Mouse (Mus musculus) erythroid progenitor cell, adult 5-6 weeks (primary cell): Measurements from ENCODE around the gene Hnrnpul2. TPM values are rescaled to one million over a fixed set of nuclear protein-coding genes. Genes with fewer than 3 reads are reported as not detected.

Source experiments
- ATAC-seq: replicated peaks from 2 replicates; pipeline ENCODE4 v1.8.0; 2016; ENCODE audit warnings: moderate number of reproducible peaks, mild to moderate bottlenecking, moderate TSS enrichment, inconsistent platforms; ENCODE audit not compliant: poor library complexity, low FRiP score, severe bottlenecking
- total RNA-seq, 2 experiments: library from RNA; stranded (forward) in 1 of 2; stranded (reverse) in 1 of 2; fragments of 150-400 nt in 1 of 2; fragments of 186-747, 209-891 nt in 1 of 2; gene quantifications; 2 replicates each; pipeline versions ENCODE4 v1.2.3 to v1.2.4; 2015 to 2017; ENCODE audit warnings: low replicate concordance in 2 of 2

Gene Hnrnpul2
- total RNA-seq (2015; ENCODE audit: low replicate concordance) = 54.9 and 64.2 TPM in 2 replicates
- total RNA-seq (2017; ENCODE audit: low replicate concordance) = 154 and 160 TPM in 2 replicates

DNA sequence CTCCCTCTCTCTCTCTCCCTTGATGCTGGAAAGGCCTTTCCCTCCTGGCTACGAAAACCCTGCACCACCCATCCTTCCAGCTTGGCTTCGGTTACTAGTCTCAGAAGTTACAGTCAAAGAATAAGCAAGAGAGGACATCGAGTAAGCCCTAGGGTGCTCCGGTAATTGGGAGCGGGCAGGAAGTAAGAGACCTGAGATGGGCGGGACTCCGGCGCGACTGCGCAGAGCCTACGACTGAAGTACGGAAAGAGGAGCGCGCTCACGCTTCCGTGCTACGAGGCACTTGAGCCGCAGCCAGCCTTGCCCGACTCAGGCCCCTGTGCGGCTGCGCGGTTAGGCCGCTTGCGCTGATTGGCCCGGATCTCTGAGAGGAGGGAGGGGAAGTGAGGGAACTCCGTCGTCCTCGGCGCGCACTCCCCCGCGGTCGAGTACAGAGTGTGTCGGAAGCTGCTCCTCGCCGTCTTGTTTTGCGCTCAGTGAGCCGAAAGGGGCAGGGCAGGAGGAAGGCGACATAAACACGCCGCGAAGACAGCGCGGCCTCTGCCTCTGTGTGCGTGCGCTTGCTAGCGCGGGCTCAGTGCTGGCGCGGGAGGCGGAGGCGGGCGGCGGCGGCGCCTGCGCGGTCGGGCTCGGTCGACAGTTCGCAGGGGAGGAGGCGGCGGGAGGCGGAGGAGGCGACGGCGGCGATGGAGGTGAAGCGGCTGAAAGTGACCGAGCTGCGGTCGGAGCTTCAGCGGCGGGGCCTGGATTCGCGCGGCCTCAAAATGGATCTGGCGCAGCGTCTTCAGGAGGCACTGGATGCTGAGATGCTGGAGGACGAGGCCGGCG is at the start of gene Hnrnpul2:
Gene Hnrnpul2 (plus strand): TSS at position 415 of the 828 bp plus-strand sequence.
- ATAC-seq = peak; percentile 83

DNA sequence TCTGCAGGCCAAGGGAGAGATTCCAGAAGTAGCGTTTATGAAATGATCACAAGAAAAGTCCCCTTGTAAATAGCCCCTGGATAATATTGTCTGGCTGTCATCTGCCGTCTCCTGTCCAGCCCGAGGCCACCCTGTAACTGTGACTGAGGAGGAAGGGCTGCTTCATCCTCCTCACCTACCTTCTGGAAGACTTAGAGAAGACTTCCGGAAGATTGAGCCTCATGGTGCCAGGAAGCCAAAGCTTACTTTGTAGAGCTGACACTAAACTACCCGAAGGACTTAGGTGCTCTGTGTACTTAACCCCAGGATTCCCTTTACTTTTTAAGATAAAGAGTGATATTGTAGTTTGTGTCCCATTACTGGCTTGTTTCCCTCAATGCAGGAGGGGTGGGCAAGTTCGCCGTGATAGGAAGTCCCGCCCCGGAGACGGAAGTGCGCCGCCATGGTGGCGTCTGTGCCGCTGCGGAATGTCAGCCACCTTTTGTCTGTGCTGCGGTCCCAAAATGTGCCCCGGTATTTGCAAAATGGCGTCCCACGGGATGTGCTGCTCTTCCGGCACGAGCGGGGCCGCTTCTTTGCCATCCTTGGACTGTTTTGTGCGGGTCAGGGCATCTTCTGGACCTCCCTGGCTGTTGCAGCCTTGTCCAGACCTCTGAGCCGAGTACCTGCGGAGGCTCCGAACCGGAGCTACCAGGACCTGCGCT is 49.1 kb upstream of the Hnrnpul2 start, which contains the start of gene Tmem223:
Gene Tmem223 (plus strand): TSS at position 430 of the 704 bp plus-strand sequence.
- peak; percentile 66 for ATAC-seq

- ATAC-seq = peak; percentile 35
These were observed 46.8 kb upstream of the Hnrnpul2 start for GRCm38 (mm10) chr19:8772996-8773395.

- ATAC-seq = no peak
These were observed 46.4 kb upstream of the Hnrnpul2 start for GRCm38 (mm10) chr19:8773409-8773808.

GRCm38 (mm10) chr19:8774086-8774835 is 45.5 kb upstream of the Hnrnpul2 start, which contains the start of gene Tmem179b:
TSS of gene Tmem179b (minus strand) at chr19:8774467.
- peak; percentile 86 for ATAC-seq

- no peak for ATAC-seq
These were observed 44.8 kb upstream of the Hnrnpul2 start for GRCm38 (mm10) chr19:8774951-8775421.

DNA sequence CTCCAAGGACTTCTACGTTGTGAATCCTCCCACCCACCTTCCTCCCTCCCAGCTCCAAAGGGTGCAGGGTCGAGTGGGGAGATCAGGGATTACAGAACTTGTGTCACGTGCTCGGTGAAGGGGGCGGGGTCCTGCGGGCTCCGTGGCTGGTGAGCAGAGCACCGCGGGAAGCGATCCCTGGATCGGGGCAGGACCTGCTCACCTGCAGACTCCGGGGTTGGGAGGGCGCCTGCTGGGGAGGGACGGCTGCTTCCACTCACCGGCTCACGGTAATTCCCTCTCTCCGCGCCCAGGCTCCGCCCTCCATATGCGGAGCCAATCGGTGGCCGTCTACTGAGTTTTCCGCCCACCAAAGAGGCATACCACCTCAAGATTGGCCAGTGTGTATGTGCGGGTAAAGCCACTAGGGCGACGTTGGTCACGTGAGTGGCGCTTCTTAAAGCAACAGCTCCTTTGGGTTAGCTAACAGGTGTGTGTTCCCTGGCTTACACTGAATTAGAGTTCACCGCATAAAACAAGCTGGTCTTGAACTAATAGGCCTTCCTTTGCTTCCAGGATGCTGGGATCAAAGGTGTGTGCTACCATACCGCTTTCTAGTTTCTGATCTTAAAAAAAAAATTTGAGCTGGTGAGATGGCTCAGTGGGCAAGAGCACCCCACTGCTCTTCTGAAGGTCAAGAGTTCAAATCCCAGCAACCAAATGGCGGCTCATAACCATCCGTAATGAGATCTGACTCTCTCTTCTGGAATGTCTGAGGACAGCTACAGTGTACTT is 33.6 kb upstream of the Hnrnpul2 start, which contains the start of gene Taf6l:
Gene Taf6l (minus strand): TSS at position 410 of the 774 bp plus-strand sequence.
- ATAC-seq = peak; percentile 99

DNA sequence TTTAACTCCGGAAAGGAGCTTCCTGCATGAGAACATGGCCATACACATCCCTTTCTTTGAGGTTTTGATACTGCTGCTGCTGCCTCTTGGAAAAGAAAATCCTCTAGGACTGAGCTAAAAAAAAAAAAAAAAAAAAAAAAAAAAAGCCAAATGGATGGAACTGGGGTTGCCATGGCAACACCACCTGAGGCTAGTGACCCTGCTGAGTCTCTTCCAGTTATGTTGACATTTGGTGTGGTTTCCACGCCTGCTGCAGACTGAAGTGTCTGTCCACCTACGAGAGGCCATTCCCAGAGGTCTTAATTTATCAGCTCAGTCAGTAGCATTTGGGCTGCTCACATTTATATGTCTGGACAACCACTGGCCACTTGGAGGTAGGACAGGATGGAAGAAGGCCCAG is 31.3 kb upstream of the Hnrnpul2 start:
- ATAC-seq = no peak

DNA sequence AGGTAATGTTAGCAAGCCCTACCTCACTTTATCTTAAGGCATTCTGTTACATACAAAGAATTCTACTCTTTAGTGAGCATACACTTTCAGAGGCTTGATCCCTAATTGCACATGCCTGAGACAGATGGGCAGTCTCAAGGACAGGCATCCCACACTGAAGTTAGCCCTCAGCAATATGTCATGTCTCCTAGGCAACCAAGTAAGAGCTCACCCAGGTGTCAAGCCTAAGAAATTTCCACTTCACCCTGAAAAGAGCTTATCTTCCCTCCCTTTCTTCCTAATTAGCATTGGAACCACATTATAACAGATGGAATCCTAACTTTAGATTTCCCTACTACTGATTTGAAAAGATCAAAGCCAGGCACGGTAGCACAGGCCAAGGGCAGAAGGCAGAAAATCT is 30.6 kb upstream of the Hnrnpul2 start:
- ATAC-seq = no peak

- no peak for ATAC-seq
These were observed 29.6 kb upstream of the Hnrnpul2 start for GRCm38 (mm10) chr19:8790171-8790570.

- peak; percentile 70 for ATAC-seq
These were observed 21.4 kb upstream of the Hnrnpul2 start, which contains the start of gene Polr2g for GRCm38 (mm10) chr19:8798264-8798946. TSS of gene Polr2g (minus strand) at chr19:8798577.

- ATAC-seq = no peak
These were observed 20.9 kb upstream of the Hnrnpul2 start for GRCm38 (mm10) chr19:8798947-8799315.

GRCm38 (mm10) chr19:8802130-8802821 is 17.5 kb upstream of the Hnrnpul2 start, which contains the start of gene Zbtb3:
TSS of gene Zbtb3 (plus strand) at chr19:8802555.
- ATAC-seq = peak; percentile 94

- ATAC-seq = no peak
These were observed 16.5 kb upstream of the Hnrnpul2 start for GRCm38 (mm10) chr19:8803204-8803780.

DNA sequence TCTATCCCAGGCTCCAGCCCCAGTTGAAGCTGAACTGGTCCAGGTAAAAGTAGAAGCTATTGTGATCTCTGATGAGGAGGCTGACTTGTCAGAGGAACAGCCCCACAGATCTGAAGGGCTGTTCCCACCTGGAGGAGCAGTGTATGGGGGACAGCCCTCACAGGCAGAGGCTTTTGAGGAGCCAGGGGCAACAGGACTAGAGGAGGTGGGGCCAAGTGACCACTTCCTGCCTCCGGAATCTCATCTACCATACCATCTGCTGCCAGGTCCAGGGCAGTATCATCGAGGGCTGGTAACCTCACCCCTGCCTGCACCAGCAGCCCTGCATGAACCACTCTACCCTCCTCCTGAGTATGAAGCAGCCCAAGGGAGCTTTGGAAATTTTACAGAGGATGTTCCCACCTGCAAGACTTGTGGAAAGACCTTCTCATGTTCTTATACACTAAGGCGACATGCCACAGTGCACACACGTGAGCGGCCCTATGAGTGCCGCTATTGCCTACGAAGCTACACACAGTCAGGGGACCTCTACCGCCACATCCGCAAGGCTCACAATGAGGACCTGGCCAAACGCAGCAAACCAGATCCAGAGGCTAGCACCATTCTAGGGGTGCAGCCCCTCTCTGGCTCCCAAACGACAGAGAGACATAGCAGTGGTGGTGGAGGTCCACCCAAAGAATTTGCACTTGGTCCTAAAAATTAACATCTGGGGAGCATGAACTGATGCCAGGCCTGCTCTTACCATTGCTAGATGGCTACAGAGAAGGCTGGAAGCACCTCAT is 15.7 kb upstream of the Hnrnpul2 start:
- ATAC-seq = no peak

DNA sequence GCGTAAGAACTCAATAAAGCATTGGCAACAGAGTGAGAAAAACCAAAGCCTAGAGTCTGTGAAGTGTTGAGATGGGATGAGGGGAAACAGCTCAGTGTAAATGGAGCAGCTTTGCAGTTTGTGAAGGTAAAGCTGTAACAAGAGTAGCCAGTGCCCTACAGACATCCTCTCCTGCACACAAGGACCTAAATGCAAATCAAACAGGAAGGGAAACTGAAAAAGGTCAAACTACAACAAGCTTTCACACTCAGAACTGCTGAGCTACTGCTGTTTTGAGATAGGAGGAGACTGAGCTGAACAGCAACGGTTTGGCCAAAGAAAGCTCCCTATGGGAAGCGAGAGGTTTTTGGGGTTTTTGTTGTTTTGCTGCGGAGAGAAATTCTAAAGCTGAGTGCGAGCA is 13.0 kb upstream of the Hnrnpul2 start:
- ATAC-seq = no peak

GRCm38 (mm10) chr19:8815812-8816211 is 4.0 kb upstream of the Hnrnpul2 start:
- ATAC-seq = no peak
